Mouse (Mus musculus) liver, embryonic 14.5 days (tissue): ENCODE data around the gene Syne2. TPM values are rescaled to one million over a fixed set of nuclear protein-coding genes. Genes with fewer than 3 reads are reported as not detected.

Experiments
- ATAC-seq: fragments of 200-750 bp; cut with Nextera tagmentation; 2 replicates; pipeline ENCODE4 v1.8.0; 2017; ENCODE audit warnings: moderate number of reproducible peaks, mild to moderate bottlenecking, moderate library complexity; ENCODE audit not compliant: insufficient read depth
- DNase-seq, 3 experiments: peaks; one replicate each; pipeline ENCODE4 v3.0.0-alpha.2; 2012 to 2013; ENCODE audit warnings: low read depth in 3 of 3, low spot score in 3 of 3
- H3K27ac ChIP-seq: fragments of 300-500 bp; sonication (generic); 2 replicates; pipeline ENCODE4 v1.5.1; 2014; ENCODE audit warnings: moderate library complexity, mild to moderate bottlenecking, control low read depth, inconsistent platforms
- H3K27me3 ChIP-seq: fragments of 300-500 bp; sonication (generic); 2 replicates; pipeline ENCODE4 v1.6.1; 2014; ENCODE audit warnings: mild to moderate bottlenecking, low read length, moderate library complexity; ENCODE audit not compliant: control insufficient read depth, insufficient read depth
- H3K36me3 ChIP-seq: fragments of 300-500 bp; sonication (generic); replicated peaks from 2 replicates; pipeline ENCODE4 v1.6.1; 2014; ENCODE audit warnings: low read depth; ENCODE audit not compliant: control insufficient read depth, insufficient read depth
- H3K4me1 ChIP-seq, 2 experiments: fragments of 200-500 bp in 1 of 2; fragments of 300-500 bp in 1 of 2; sonication (generic) in 1 of 2; replicated peaks; 2 replicates each; pipeline ENCODE4 v1.6.1; 2012 to 2014; ENCODE audit warnings: antibody characterized with exemption in 1 of 2, inconsistent platforms in 1 of 2, low read length in 1 of 2; ENCODE audit not compliant: control insufficient read depth in 2 of 2, insufficient read depth in 2 of 2
- H3K4me2 ChIP-seq: fragments of 300-500 bp; sonication (generic); 2 replicates; pipeline ENCODE4 v1.6.1; 2014; ENCODE audit warnings: low read depth, mild to moderate bottlenecking, control low read depth, moderate library complexity
- H3K4me3 ChIP-seq, 2 experiments: fragments of 200-500 bp in 1 of 2; fragments of 300-500 bp in 1 of 2; sonication (generic) in 1 of 2; 2 replicates each; pipeline ENCODE4 v1.5.1; 2012 to 2014; ENCODE audit warnings: low read depth in 2 of 2, low read length in 2 of 2, mild to moderate bottlenecking in 2 of 2, control low read depth in 1 of 2, inconsistent platforms in 1 of 2, moderate library complexity in 1 of 2; ENCODE audit not compliant: insufficient read depth in 1 of 2
- H3K9ac ChIP-seq: fragments of 300-500 bp; sonication (generic); replicated peaks from 2 replicates; pipeline ENCODE4 v1.6.1; 2014; ENCODE audit warnings: mild to moderate bottlenecking, control low read depth, moderate library complexity
- H3K9me3 ChIP-seq: fragments of 300-500 bp; sonication (generic); 2 replicates; pipeline ENCODE4 v1.6.1; 2016; ENCODE audit warnings: low read length, mixed read lengths; ENCODE audit not compliant: control insufficient read depth
- CTCF ChIP-seq: IDR thresholded peaks from 2 replicates; pipeline ENCODE4 v1.5.1; 2016; ENCODE audit warnings: antibody characterized with exemption, low read depth, control low read depth
- EP300 ChIP-seq: IDR thresholded peaks from 2 replicates; pipeline ENCODE4 v1.6.1; 2016; ENCODE audit warnings: antibody characterized with exemption, low read depth
- WGBS: fragments of 180-500 bp; shearing (Covaris S2); extraction: QIAGEN DNeasy Blood & Tissue Kit; methylation state at CpG from one replicate; pipeline ENCODE4 v1.1.7; 2014; ENCODE audit not compliant: insufficient replicate concordance; 5-methylcytosine and 5-hydroxymethylcytosine counted together
- polyA plus RNA-seq, 2 experiments: library from polyadenylated mRNA; depleted of rRNA in 1 of 2; stranded (reverse) in 1 of 2; unstranded in 1 of 2; fragments of >200 nt; fragmentation: Nextera tagmentation in 1 of 2; extraction: Ambion mirVana in 1 of 2; gene quantifications; 2 replicates each; pipeline versions ENCODE4 v1.2.1 to v1.2.3; 2012 to 2014

Gene Syne2
- polyA plus RNA-seq, 2 experiments: 2.1 to 3.0 TPM

DNA sequence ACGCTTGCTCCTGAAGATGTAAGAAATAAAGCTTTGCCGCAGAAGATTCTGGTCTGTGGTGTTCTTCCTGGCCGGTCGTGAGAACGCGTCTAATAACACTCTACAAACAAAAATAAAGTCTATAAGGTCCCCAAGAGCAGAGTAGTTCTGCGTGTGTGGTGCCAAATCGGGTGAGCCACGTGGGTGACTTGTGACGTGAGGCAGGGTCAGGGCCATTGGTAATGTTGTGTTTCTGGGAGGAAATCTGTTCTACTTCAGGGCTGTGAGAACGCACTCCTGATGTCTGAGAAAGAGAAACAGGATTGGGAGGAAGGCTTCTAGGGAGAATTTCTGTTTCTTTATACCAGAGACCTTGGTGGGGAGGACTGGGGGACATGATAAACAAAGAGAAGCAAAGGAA is 42.0 kb downstream of the Syne2 start:
- H3K27me3 ChIP-seq: no peaks in the 10 kb centered on the region
- peaks cover 4 to 7% of the 10 kb centered on the region in 2 experiments; a peak in 3 of 4 replicates for H3K4me1 ChIP-seq
- no peak overlapping the region for H3K9ac ChIP-seq
- TF ChIP-seq EP300: no peak
- TF ChIP-seq CTCF: no peak
- H3K4me2 ChIP-seq: no peak overlapping the region
- no peaks in the 10 kb centered on the region for H3K9me3 ChIP-seq
- no peaks in the 10 kb centered on the region for H3K36me3 ChIP-seq
- WGBS: 78% methylated on average over 10 of the region's 11 CpGs
- H3K4me3 ChIP-seq: no peak overlapping the region
- no peak for ATAC-seq
- H3K27ac ChIP-seq: no peak overlapping the region
- DNase-seq: no peak

DNA sequence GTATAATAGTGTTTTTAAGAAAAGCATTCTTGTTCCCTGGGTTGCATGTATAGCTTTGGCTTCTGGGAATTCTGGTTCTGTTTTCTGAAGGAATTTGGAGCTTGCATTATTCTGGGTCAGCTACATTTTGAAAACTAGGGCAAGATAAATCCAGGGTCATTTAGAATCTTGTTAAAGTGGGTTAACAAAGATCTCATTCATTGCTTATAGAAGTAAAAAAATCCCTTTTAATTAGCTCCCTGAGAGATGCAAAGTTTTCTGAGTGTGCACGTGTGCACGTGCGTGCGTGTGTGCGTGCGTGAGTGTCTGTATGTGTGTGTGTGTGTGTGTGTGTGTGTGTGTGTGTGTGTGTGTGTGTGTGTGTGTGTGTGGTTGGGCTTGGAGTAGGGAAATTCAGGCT is 42.9 kb downstream of the Syne2 start:
- 83% methylated on average over 6 of the region's 6 CpGs for WGBS
- no peak overlapping the region for H3K4me2 ChIP-seq

DNA sequence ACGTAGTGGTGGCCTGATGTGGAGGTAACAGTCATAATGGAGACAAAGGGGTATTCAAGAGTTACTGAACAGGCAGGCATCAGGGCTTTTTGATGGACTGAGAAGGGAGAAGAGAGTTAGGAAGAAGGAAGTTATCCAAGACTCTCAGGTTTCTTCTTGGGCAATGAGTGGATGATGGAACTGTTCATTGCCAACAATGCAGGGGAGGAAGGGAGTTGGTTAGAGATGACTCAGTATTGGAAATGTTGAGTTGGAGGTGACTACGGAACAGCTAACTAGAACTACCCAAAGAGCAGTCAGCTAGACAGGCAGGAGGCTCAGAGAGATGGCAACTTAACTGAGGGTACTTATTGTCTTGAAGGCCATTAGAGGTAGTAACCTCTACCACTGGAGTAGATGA is 47.2 kb downstream of the Syne2 start:
- Histone ChIP-seq H3K9ac (no peak overlapping the region), H3K4me1 (no peaks in the 10 kb centered on the region), H3K9me3 (no peaks in the 10 kb centered on the region), H3K4me3 (no peak overlapping the region), H3K4me2 (no peak overlapping the region), H3K36me3 (no peaks in the 10 kb centered on the region), H3K27me3 (no peaks in the 10 kb centered on the region), H3K27ac (no peak overlapping the region)
- TF ChIP-seq CTCF (no peak), EP300 (no peak)
- ATAC-seq (no peak), DNase-seq (no peak)
- 71% methylated on average over 2 of the region's 2 CpGs for WGBS

More for the DNA sequence above, 42.9 kb downstream of the Syne2 start:
- Histone ChIP-seq H3K27ac (no peak overlapping the region), H3K4me3 (no peak overlapping the region), H3K9ac (no peak overlapping the region), H3K4me1 (peaks cover 0 to 4% of the 10 kb centered on the region in 2 experiments; a peak in 1 of 4 replicates), H3K36me3 (no peaks in the 10 kb centered on the region), H3K27me3 (no peaks in the 10 kb centered on the region), H3K9me3 (no peaks in the 10 kb centered on the region)
- no peak for DNase-seq
- ATAC-seq: no peak
- TF ChIP-seq CTCF (no peak), EP300 (no peak)

DNA sequence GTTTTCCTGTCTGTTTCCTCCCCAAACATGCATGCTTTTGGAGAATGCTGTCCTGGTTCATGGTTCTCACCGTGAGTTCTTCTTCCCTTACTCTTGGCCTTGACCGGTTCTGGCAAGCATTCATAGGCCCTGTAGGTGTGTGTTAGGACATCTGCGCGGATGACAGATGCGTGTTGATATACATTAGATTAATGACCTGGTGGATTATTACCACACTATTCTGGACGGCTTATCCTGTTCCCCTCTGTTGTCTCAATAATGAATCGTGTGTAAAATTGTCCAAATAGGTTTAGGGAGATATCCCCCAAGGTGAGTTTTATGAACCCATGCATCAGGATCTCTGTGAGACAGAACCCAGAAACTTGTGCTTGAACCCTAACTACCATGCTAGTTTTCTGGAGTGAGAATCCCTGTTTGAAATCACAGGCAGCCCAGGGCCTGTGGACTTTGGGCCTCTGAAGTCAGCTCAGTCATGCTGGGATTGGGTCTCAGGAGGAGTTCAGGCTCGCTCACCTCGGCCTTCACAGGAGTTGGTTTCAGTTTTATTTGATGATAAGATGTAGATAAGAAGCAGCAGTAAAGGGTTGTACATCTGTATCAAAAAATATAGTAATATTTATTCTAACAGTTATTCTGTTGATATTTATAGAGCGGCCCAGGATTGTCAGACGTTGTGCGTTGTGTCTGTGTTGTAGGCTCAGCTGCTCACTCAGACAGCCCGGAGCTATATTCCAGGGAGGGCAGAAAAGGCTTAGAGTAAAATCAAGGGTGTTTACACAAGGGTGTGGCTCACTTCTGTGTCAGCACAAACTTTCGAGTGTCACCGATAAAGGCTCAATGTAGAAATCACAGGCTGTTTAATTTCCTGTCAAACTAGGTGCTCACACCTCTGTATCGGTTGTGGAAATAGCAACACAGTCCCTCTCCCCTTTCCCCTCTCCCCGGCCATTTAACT is 48.8 kb downstream of the Syne2 start:
- Histone ChIP-seq H3K4me2 (no peak overlapping the region), H3K27ac (no peak overlapping the region)
- TF ChIP-seq EP300 (no peak), CTCF (no peak)

DNA sequence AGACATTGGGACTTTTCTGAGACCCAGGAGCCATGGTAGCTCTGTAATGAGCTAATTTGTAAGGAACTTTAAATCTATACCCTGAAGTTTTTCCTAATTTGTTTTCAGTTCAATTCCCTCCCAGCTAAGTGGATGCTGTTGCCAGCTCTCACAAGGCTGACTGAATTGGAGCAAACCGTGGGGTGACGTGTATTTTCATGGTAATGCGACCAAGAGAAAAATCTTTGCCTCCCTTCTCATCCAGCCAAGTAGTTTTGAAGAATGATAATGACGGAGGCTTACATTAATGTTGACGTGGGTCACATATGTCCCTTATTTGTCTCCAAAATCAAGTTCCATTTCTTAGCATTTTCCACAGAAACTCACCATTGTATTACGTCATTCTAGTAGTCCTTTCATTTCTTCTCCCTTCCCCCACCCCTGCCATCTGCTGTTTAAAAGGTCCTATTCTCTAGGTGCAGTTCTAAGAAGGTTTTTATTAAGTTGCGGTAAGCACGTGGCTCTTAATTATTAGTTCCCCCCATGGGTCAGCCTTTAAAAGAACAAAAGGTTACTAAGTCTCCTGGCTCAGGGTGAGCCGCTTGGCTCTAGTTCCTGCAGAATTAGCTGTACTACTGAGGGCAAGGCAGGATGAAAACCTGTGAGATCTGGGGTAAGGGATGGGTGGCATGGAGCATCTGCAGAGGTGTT is 55.8 kb downstream of the Syne2 start:
- no peak overlapping the region for H3K4me2 ChIP-seq
- no peak for DNase-seq
- WGBS: 68% methylated on average over 9 of the region's 9 CpGs
- no peaks in the 10 kb centered on the region for H3K4me1 ChIP-seq
- H3K4me3 ChIP-seq: no peak overlapping the region
- H3K27ac ChIP-seq: no peak overlapping the region
- no peaks in the 10 kb centered on the region for H3K36me3 ChIP-seq
- no peaks in the 10 kb centered on the region for H3K9me3 ChIP-seq
- ATAC-seq: no peak
- H3K9ac ChIP-seq: no peak overlapping the region
- TF ChIP-seq CTCF: no peak
- H3K27me3 ChIP-seq: no peaks in the 10 kb centered on the region

More for the DNA sequence above, 48.8 kb downstream of the Syne2 start:
- Histone ChIP-seq H3K4me1 (no peaks in the 10 kb centered on the region), H3K36me3 (no peaks in the 10 kb centered on the region), H3K9me3 (no peaks in the 10 kb centered on the region), H3K27me3 (no peaks in the 10 kb centered on the region), H3K4me3 (no peak overlapping the region), H3K9ac (no peak overlapping the region)
- 63% methylated on average over 17 of the region's 17 CpGs for WGBS
- DNase-seq: no peak
- no peak for ATAC-seq
